Mouse (Mus musculus) c-Kit-positive CD71-positive TER-119-negative erythroid progenitor cells, embryonic 14.5 days (primary cell): ENCODE measurements around the gene Gpc6.

Experiments used
- DNase-seq: peaks from one replicate; pipeline ENCODE4 v3.0.0-alpha.2; 2013; ENCODE audit warnings: low read depth

The Gpc6 gene

GRCm38 (mm10) chr14:117061527-117061926 lies 136.4 kb downstream of the Gpc6 start:
- no peak for DNase-seq

- no peak for DNase-seq
Observed at GRCm38 (mm10) chr14:117068179-117068578, 143.1 kb downstream of the Gpc6 start.

GRCm38 (mm10) chr14:117070470-117071085 lies 145.5 kb downstream of the Gpc6 start:
- DNase-seq: no peak

GRCm38 (mm10) chr14:117093586-117093985 lies 168.5 kb downstream of the Gpc6 start:
- DNase-seq: no peak

- DNase-seq: no peak
Observed at GRCm38 (mm10) chr14:117106900-117107299, 181.8 kb downstream of the Gpc6 start.

GRCm38 (mm10) chr14:117113153-117113552 lies 188.0 kb downstream of the Gpc6 start:
- DNase-seq: no peak

GRCm38 (mm10) chr14:117122036-117122435 lies 196.9 kb downstream of the Gpc6 start:
- DNase-seq: no peak

- no peak for DNase-seq
Observed at GRCm38 (mm10) chr14:117130334-117130733, 205.2 kb downstream of the Gpc6 start.

GRCm38 (mm10) chr14:117131324-117131723 lies 206.2 kb downstream of the Gpc6 start:
- no peak for DNase-seq

- DNase-seq: no peak
Observed at GRCm38 (mm10) chr14:117141077-117141848, 216.1 kb downstream of the Gpc6 start.

GRCm38 (mm10) chr14:117146089-117146488 lies 221.0 kb downstream of the Gpc6 start:
- no peak for DNase-seq

- no peak for DNase-seq
Observed at GRCm38 (mm10) chr14:117146665-117147064, 221.6 kb downstream of the Gpc6 start.

GRCm38 (mm10) chr14:117151621-117152020 lies 226.5 kb downstream of the Gpc6 start:
- no peak for DNase-seq

GRCm38 (mm10) chr14:117155884-117156465 lies 230.9 kb downstream of the Gpc6 start:
- no peak for DNase-seq

GRCm38 (mm10) chr14:117157426-117157825 lies 232.3 kb downstream of the Gpc6 start:
- DNase-seq: no peak

GRCm38 (mm10) chr14:117166350-117166749 lies 241.2 kb downstream of the Gpc6 start:
- DNase-seq: no peak

GRCm38 (mm10) chr14:117193364-117193763 lies 268.2 kb downstream of the Gpc6 start:
- no peak for DNase-seq

GRCm38 (mm10) chr14:117202012-117202411 lies 276.9 kb downstream of the Gpc6 start:
- no peak for DNase-seq

GRCm38 (mm10) chr14:117203960-117204359 lies 278.8 kb downstream of the Gpc6 start:
- no peak for DNase-seq

- no peak for DNase-seq
Observed at GRCm38 (mm10) chr14:117214373-117214772, 289.3 kb downstream of the Gpc6 start.

GRCm38 (mm10) chr14:117226920-117227319 lies 301.8 kb downstream of the Gpc6 start:
- no peak for DNase-seq

- no peak for DNase-seq
Observed at GRCm38 (mm10) chr14:117230476-117230875, 305.4 kb downstream of the Gpc6 start.

GRCm38 (mm10) chr14:117238226-117238625 lies 313.1 kb downstream of the Gpc6 start:
- DNase-seq: no peak
